Mouse (Mus musculus): ENCODE measurements around the gene Mdga1. TPM values are rescaled to one million over a fixed set of nuclear protein-coding genes. Genes with fewer than 3 reads are reported as not detected.
A peak's percentile ranks its signal among the peaks of the same experiment; 100 is the strongest.

Mdga1 gene
- polyA plus RNA-seq, 1 experiment from 2014 or later = 17.7 TPM

- peak; percentile 83 for TF ChIP-seq CTCF (IDR thresholded peaks at IDR 0.05)
- no peaks in the 10 kb centered on the region for H3K27me3 ChIP-seq
- in situ Hi-C loops (cut with MboI; ENCODE audit: low pct_unique_long_range_greater_than_20kb) = no loop called here
- ChIA-PET POLR2A (no interaction called here), CTCF (interaction anchor here (0.9 to 1.7 kb wide), 7 partner anchors 15 to 35 kb away, joined by 3 to 5 read pairs (median 4); no protein-coding TSS in a partner anchor)
- ATAC-seq = no peak
- no peak for DNase-seq (ENCODE audit: low read depth, low spot score)
These were observed 121.0 kb downstream of the Mdga1 start for GRCm38 (mm10) chr17:29848793-29849435.

DNA sequence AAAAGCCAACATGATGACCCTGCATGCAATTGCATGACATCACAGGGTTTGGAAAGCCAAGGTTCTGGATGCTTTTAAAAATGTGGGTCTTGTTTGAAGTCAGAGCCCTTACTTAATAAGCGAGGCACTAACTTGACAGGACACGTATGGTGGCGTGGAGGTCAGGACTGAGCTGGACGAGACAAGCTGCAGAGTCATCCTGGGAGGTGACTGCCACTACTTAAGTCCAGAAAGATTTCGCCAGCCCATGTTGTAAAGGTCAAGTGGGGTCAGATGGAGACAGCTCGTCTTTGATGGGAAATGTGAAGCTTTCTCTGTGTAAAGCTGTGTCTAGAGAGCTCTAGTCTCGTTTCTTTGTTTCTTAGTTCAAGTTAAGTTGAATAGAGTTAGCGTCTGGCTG lies 122.6 kb downstream of the Mdga1 start:
- no peak for DNase-seq (ENCODE audit: low read depth, low spot score)
- ATAC-seq = no peak
- no peak for TF ChIP-seq CTCF (IDR thresholded peaks at IDR 0.05)
- ChIA-PET POLR2A (no interaction called here), CTCF (no interaction called here)
- in situ Hi-C loops (cut with MboI; ENCODE audit: low pct_unique_long_range_greater_than_20kb) = no loop called here
- no peaks in the 10 kb centered on the region for H3K27me3 ChIP-seq

DNA sequence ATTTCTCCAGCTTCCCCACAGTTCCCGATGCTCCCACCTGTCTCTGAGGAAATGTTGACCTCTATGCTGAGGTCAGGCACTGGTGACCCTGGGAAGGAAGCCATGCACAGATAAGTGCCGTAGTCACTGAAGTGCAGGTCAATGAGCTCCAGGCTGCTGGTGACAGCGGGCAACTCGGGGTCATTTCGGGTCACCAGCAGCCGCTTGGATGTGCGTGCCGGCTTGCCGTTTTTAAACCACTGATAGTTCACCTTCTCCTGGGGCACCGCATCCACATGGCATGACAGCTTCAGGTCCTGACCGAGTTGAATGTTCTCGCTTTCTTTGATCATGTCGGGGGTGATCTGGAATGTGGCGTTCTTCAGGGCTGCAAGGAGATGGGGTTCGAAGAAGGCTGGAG lies 123.6 kb downstream of the Mdga1 start:
- ChIA-PET POLR2A (no interaction called here), CTCF (interaction anchor here (1.1 kb wide), 1 partner anchor 18 kb away, joined by 3 read pairs; no protein-coding TSS in a partner anchor)
- DNase-seq (ENCODE audit: low read depth, low spot score) (no peak), ATAC-seq (no peak)
- no peak for TF ChIP-seq CTCF (IDR thresholded peaks at IDR 0.05)
- no peaks in the 10 kb centered on the region for H3K27me3 ChIP-seq
- in situ Hi-C loops (cut with MboI; ENCODE audit: low pct_unique_long_range_greater_than_20kb) = no loop called here

GRCm38 (mm10) chr17:29844949-29845348 lies 124.9 kb downstream of the Mdga1 start:
- no peaks in the 10 kb centered on the region for H3K27me3 ChIP-seq
- ChIA-PET CTCF (no interaction called here), POLR2A (no interaction called here)
- ATAC-seq = no peak
- in situ Hi-C loops (cut with MboI; ENCODE audit: low pct_unique_long_range_greater_than_20kb) = no loop called here
- no peak for TF ChIP-seq CTCF (IDR thresholded peaks at IDR 0.05)
- no peak for DNase-seq (ENCODE audit: low read depth, low spot score)

DNA sequence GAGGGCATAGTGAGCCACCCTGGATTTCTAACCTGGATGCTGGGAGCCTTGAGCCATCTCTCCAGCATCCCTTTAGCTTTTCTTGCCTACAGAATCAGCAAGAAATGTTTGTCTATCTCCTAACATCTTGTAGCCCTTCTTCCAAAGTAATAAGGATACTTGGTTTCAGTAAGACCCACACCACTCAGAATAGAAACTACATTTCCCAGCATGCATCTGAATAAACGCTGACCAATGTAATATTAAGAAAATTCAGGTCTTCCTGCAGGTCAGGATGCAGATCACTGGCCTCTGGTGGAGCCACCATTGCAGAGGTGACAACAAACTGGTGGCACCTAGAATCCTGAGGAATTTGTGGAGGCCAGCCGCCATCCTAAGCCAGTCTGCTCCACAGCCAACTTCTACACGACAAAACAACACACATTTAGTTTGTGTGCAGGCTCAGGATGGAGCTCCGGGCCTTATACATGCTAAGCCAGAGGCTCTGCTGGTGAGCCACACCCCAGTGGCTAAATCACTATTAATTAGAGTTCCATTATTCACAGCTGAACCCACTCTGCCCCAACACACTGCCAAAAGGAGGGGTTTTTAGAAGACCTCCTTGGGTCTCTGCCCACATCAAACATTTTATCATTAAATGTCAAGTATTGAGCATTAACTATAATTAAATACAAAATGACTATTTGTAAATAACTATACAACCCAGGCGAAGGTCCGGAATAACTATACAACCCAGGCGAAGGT lies 126.3 kb downstream of the Mdga1 start:
- ChIA-PET POLR2A (no interaction called here), CTCF (interaction anchor here (1.3 to 1.5 kb wide), 2 partner anchors 15 to 39 kb away, joined by 3 read pairs; no protein-coding TSS in a partner anchor)
- DNase-seq (ENCODE audit: low read depth, low spot score) (no peak), ATAC-seq (no peak)
- in situ Hi-C loops (cut with MboI; ENCODE audit: low pct_unique_long_range_greater_than_20kb) = no loop called here
- TF ChIP-seq CTCF (IDR thresholded peaks at IDR 0.05) = no peak
- H3K27me3 ChIP-seq = no peaks in the 10 kb centered on the region

DNA sequence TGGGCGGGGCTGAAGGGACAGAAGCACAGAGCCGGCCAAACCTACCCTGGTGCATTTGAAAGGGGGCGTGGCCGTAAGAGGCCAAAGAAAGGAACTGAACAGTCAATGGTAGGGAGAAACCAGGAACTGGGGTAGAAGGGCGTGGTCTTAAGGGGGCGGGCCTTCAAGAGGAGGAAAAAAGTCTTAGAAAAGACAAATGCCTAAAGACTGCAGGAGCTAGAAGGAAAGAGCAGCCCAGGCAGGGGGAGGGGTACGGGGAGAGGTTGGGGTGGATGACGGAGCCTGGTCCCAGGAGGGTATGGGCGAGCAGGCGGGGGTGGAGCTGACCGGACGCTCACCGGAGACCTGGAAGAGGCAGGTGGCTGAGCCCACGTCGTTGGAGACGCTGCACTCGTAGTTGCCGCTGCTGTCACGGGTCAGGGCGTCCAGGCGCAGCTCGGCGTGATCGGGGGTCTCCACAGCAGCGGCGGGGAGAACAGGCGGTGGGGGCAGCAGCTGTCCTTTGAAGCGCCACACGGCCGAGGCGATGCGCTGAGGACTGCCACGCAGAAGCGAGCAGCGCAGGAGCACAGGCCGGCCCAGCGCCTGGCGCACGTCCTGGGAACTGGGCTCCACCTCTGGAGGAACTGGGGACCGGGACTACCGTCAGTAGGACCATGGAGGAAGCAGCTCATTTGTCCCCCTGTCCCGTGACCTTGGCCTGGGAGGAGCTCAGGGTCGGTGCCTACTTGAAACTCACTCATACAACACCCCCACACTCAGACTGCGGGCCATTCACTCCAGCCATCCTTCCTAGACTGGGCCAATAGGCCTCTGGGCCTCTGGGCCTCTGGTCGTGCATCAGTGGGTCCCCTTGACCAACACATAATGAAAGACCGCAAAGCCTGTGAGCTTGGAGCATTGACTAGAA lies 127.9 kb downstream of the Mdga1 start:
- ChIA-PET CTCF (interaction anchor here (1.5 kb wide), 1 partner anchor 41 kb away, joined by 3 read pairs; no protein-coding TSS in a partner anchor), POLR2A (no interaction called here)
- DNase-seq (ENCODE audit: low read depth, low spot score) (no peak), ATAC-seq (peak; percentile 15)
- in situ Hi-C loops (cut with MboI; ENCODE audit: low pct_unique_long_range_greater_than_20kb) = no loop called here
- TF ChIP-seq CTCF (IDR thresholded peaks at IDR 0.05) = no peak
- no peaks in the 10 kb centered on the region for H3K27me3 ChIP-seq

GRCm38 (mm10) chr17:29838029-29838428 lies 131.9 kb downstream of the Mdga1 start:
- ATAC-seq (no peak), DNase-seq (ENCODE audit: low read depth, low spot score) (no peak)
- in situ Hi-C loops (cut with MboI; ENCODE audit: low pct_unique_long_range_greater_than_20kb) = no loop called here
- no peak for TF ChIP-seq CTCF (IDR thresholded peaks at IDR 0.05)
- ChIA-PET POLR2A (no interaction called here), CTCF (interaction anchor here (1.2 kb wide), 1 partner anchor 16 kb away, joined by 3 read pairs; no protein-coding TSS in a partner anchor)
- no peaks in the 10 kb centered on the region for H3K27me3 ChIP-seq

DNA sequence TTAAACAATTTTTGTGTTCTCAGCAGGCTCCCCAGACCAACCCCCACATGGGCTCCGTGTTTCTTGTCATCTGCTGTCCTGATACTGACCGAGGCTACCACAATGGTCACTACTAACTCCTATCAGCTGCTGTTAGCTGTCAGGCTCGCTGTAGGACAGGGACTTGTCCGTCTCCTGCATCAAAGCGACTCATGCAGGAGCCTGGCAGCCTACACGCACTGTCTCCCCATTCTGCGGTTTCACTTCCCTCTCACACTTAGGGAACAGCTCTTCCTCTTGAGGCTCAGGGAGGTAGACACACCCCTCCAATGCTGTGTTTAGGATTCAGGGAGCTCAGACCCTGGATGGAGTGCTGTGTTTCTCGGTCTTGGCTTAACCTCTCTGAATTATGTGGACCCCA lies 132.4 kb downstream of the Mdga1 start:
- ChIA-PET CTCF (no interaction called here), POLR2A (no interaction called here)
- in situ Hi-C loops (cut with MboI; ENCODE audit: low pct_unique_long_range_greater_than_20kb) = no loop called here
- no peak for DNase-seq (ENCODE audit: low read depth, low spot score)
- H3K27me3 ChIP-seq = no peaks in the 10 kb centered on the region
- no peak for ATAC-seq
- no peak for TF ChIP-seq CTCF (IDR thresholded peaks at IDR 0.05)

DNA sequence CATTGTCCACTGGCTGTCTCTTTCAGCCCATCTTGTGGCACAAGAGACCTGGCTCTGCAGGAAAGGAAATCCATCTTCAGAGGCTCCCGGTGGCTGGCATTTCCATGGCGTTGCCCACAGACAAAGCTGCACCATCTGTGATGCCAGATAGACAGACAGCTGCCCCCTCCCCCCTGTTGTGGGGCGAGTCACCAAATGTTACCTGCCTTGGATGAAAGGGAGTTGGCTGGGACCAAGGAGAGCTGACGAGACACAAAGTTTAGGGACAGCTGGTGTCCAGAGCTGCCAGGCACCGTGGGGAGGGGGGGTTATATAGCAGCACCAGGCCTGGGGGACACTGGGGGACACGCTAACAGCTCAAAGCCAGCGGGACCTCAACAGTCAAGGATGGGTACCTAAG lies 135.1 kb downstream of the Mdga1 start:
- no peak for ATAC-seq
- in situ Hi-C loops (cut with MboI; ENCODE audit: low pct_unique_long_range_greater_than_20kb) = no loop called here
- no peak for TF ChIP-seq CTCF (IDR thresholded peaks at IDR 0.05)
- CTCF ChIA-PET = interaction anchor here (1.4 kb wide), 1 partner anchor 16 kb away, joined by 3 read pairs; no protein-coding TSS in a partner anchor
- DNase-seq (ENCODE audit: low read depth, low spot score) = no peak
- H3K27me3 ChIP-seq = no peaks in the 10 kb centered on the region
- POLR2A ChIA-PET = interaction anchor here (0.6 kb wide), 1 partner anchor 17 kb away, joined by 4 read pairs; no protein-coding TSS in a partner anchor

GRCm38 (mm10) chr17:29834333-29834732 lies 135.6 kb downstream of the Mdga1 start:
- no peak for DNase-seq (ENCODE audit: low read depth, low spot score)
- ChIA-PET CTCF (interaction anchor here (0.7 to 1.4 kb wide), 3 partner anchors 14 to 19 kb away, joined by 3 to 4 read pairs (median 3); no protein-coding TSS in a partner anchor), POLR2A (interaction anchor here (0.6 kb wide), 1 partner anchor 17 kb away, joined by 4 read pairs; no protein-coding TSS in a partner anchor)
- H3K27me3 ChIP-seq = no peaks in the 10 kb centered on the region
- ATAC-seq = no peak
- TF ChIP-seq CTCF (IDR thresholded peaks at IDR 0.05) = no peak
- in situ Hi-C loops (cut with MboI; ENCODE audit: low pct_unique_long_range_greater_than_20kb) = no loop called here

Data from Patski (cell line).